Mouse (Mus musculus): ENCODE measurements at regions not wholly inside any gene's neighbourhood (a gene's known extent, or its start where the extent isn't known, plus 50 kb on each side); places are given as distances from the start of the nearest gene placed in this dataset.
A peak's percentile ranks its signal among the peaks of the same experiment; 100 is the strongest.
"Not testable (repeated sequence)": the region's sequence is repeated elsewhere in the genome, so short reads cannot be mapped to it uniquely, and the experiment has no call there.

- DNase-seq = peak; percentile 0 to 42
Observed at GRCm38 (mm10) chr7:62179387-62179786, 167.0 kb upstream of the Ndn start.

- no peak for DNase-seq
Observed at GRCm38 (mm10) chr7:62208529-62208928, 137.8 kb upstream of the Ndn start.

GRCm38 (mm10) chr7:62209117-62209700 lies 137.2 kb upstream of the Ndn start:
- DNase-seq = peak; percentile 10 to 31

DNA sequence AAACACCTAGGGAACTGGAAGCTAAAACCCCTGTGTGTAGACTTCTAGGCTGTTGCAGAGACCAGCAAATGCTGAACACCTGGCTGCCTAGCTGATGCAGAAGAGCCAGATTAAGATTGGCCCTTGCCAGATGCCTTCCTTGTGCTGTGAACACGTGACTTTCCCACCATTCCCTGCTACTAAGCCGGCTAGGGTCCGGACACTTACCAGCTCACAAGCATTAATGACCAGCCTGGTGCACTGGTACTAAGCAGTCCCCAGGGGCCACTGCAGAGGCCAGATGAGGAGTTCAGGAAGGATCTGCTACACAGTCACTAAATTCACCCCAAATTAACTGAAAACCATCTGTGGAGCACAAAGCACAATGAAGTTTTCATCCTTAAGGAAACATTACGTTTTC lies 121.2 kb upstream of the Ndn start:
- no peak for DNase-seq

- peak; percentile 9 to 35 for DNase-seq
Observed at GRCm38 (mm10) chr7:62227727-62228126, 118.6 kb upstream of the Ndn start.

DNA sequence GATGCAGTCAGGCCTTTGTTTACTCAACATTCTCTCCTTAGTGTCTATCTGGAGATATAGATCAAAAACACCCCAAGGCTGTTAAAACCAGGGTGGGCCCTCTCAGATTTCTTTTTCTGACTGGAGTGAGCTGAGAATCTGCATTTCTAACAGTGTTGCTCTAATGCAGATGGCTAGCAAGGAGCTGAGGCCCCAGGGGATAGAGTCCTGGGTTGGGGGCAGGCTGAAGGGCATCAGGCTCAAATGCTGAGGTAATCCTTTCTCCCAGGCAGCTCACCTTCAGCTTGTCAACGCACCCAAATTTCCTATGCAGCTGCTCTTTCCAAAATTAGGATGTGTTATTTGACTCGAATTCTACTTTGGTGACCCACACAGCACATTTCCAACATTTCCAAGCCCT lies 115.7 kb upstream of the Ndn start:
- DNase-seq = no peak

DNA sequence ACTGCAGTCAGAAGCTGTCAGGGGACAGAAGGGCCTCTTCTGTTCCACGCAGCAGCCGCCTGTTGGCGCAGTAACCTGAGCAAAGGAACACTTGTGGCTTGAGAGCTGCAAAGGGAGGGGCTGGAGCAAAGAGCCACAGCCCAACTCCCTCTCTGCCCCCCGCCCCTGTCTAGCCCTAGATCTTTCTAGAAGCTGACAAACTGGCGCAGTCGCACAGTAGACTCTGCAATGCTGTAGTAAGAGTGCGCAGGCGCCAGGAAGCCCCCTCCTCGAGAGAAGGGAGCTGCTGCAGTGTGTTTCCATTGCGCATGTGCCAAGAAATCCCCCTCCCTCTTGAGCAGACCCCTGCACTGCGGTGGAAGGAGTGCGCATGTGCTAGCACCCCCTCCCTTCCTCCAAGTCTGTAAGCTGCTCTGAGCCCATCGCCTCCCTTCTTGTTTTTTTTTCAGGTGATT lies 115.2 kb upstream of the Ndn start:
- peak; percentile 4 to 18 for DNase-seq

DNA sequence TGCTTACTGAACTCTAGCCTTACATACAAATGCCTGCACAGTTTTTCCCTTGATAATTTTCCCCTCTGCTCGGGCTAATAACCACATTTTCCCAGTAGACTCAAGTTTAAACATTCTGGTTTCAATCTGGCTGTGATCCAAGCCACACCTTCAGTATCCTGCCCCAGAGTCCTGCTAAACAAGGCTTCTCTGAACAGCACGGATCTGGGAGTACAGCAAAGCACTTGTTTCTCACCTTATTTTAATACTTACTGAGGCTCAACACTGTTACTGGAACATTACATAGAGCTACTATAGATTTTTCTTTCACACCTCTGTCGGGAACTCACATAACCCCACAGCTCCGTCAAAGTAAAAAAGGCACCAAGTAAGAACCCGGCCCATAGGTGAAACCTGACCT lies 114.3 kb upstream of the Ndn start:
- peak; percentile 2 to 12 for DNase-seq

DNA sequence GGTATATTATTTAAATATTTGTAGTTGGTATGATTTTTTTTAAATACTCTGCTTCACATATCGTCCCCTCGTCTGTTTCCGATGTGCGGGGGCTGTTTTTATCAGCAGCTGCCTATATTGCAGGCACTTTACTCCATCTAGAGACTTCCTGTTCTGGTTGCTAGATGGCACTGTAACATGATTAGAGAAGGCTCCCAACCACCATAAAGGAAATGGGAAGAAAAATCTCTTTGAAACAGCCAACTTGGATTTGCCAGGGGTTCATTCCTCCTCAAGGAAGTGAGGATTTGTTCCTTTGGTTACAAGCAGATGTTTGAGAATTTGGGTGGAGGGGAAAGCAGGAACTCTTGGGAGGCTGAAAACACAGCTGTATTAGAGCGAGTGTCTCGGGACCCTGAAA lies 112.3 kb upstream of the Ndn start:
- DNase-seq = no peak

GRCm38 (mm10) chr7:62235766-62236165 lies 110.6 kb upstream of the Ndn start:
- no peak for DNase-seq

- no peak for DNase-seq
Observed at GRCm38 (mm10) chr7:62261688-62262114, 84.7 kb upstream of the Ndn start.

DNA sequence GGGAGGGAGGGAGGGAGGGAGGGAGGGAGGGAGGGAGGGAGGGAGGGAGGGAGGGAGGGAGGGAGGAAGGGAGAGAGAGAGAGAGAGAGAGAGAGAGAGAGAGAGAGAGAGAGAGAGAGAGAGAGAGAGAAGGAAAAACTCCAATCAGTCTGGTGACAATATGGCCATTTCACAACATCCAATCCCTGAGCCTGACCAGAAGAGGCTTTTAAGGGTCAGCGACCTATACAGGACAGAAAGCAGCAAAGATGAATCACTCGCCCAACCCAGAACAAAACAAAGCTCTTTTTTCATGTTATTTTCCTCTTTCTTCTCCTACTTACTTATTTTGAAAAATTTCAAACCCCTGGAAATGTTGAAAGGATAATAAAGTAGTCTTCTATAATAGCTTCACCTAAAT lies 84.2 kb upstream of the Ndn start:
- DNase-seq = not testable (repeated sequence)

DNA sequence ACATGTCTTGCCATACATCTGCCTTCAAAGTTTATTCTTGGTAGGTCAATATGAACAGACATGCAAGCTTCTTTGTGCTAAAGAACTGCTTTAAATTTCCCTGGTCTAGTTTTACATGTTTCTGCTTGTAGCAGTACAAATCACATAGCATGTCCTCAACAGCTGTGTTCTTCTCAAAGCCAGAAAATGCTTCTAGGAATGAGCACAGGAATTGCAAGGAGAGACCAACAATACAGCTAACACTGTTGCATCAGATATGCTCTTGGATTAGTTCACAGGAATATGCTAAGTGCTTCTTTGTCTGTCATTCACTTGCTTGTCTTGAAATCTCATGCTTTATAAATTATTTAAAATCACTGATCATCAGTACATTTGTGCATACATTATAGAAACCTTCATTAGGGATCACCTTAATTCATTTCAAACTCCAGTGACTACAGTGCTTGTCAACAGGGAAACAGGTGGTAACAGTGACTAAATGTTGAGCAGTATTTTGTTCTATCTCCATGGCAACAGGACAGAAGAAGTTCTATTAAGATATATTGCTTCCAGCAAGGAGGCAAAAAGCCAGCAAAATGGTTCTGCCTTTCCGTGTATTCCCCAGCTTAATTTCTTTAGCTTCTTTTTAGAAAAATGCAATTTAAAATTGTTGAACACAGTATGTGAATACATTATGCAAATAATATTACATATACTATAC lies 77.1 kb upstream of the Ndn start:
- DNase-seq = no peak

- no peak for DNase-seq
Observed at GRCm38 (mm10) chr7:62276219-62276618, 70.2 kb upstream of the Ndn start.

- no peak for DNase-seq
Observed at GRCm38 (mm10) chr7:62278492-62278891, 67.9 kb upstream of the Ndn start.

DNA sequence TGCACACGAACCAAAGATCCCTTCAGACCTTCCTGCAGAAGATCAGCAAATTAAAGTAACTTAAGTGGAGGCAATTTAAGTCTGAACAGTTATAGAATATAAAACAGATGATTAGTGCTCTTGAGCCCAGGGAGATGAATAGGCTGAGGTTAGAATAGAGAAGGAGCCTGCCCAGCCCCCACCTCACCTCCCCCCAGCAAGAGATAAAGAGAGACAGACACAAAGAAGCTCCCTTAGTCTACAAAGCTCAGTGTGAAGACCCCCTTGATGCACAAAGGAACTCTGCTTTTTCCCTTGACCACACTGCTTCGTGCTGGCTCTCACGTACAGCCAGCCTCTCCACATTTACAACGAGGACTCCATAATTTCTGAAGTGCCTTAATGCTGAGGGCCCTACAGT lies 67.3 kb upstream of the Ndn start:
- no peak for DNase-seq
